Mouse (Mus musculus) MEL (cell line): Measurements from ENCODE around the gene Tdrd7.

ENCODE experiments used
- CHD1 ChIP-seq: IDR thresholded peaks from 2 replicates; pipeline ENCODE4 v1.6.1; 2012; ENCODE audit warnings: low read depth, mild to moderate bottlenecking, inconsistent platforms, low read length, improper control_type of control experiment
- CTCF ChIP-seq, 3 experiments: IDR thresholded peaks in 2 of 3; conservative IDR thresholded peaks in 1 of 3; 2 replicates each; pipeline ENCODE4 v1.5.1; 2011 to 2012; ENCODE audit warnings: low read length in 3 of 3, low read depth in 2 of 3, mild to moderate bottlenecking in 2 of 3, improper control_type of control experiment in 1 of 3, inconsistent platforms in 1 of 3, mixed read lengths in 1 of 3, moderate library complexity in 1 of 3; ENCODE audit not compliant: control insufficient read depth in 1 of 3, insufficient read depth in 1 of 3, poor library complexity in 1 of 3, severe bottlenecking in 1 of 3
- E2F4 ChIP-seq: IDR thresholded peaks from 2 replicates; pipeline ENCODE4 v1.6.1; 2011; ENCODE audit warnings: low read depth, low read length, improper control_type of control experiment, borderline replicate concordance
- ELF1 ChIP-seq: IDR thresholded peaks from 2 replicates; pipeline ENCODE4 v1.6.1; 2014; ENCODE audit warnings: low read depth, mild to moderate bottlenecking, inconsistent platforms, low read length, improper control_type of control experiment, moderate library complexity
- EP300 ChIP-seq, 2 experiments: IDR thresholded peaks; 2 replicates each; pipeline ENCODE4 v1.6.1; 2011; ENCODE audit warnings: improper control_type of control experiment in 2 of 2, low read length in 2 of 2, low read depth in 1 of 2, mild to moderate bottlenecking in 1 of 2
- GABPA ChIP-seq: IDR thresholded peaks from 2 replicates; pipeline ENCODE4 v1.6.1; 2012; ENCODE audit warnings: low read depth, mild to moderate bottlenecking, inconsistent platforms, low read length, improper control_type of control experiment, moderate library complexity
- MAX ChIP-seq: IDR thresholded peaks from 2 replicates; pipeline ENCODE4 v1.6.1; 2011; ENCODE audit warnings: low read length, improper control_type of control experiment
- MXI1 ChIP-seq: IDR thresholded peaks from 2 replicates; pipeline ENCODE4 v1.6.1; 2011; ENCODE audit warnings: mild to moderate bottlenecking, low read depth, low read length, improper control_type of control experiment
- POLR2A ChIP-seq, 2 experiments: IDR thresholded peaks; 2 replicates each; pipeline ENCODE4 v1.6.1; 2011 to 2012; ENCODE audit warnings: low read length in 2 of 2, mild to moderate bottlenecking in 2 of 2, control low read depth in 1 of 2, improper control_type of control experiment in 1 of 2, low read depth in 1 of 2, moderate library complexity in 1 of 2; ENCODE audit not compliant: control insufficient read depth in 1 of 2, insufficient read depth in 1 of 2, poor library complexity in 1 of 2
- POLR2AphosphoS5 ChIP-seq: IDR thresholded peaks from 2 replicates; pipeline ENCODE4 v1.6.1; 2012; ENCODE audit warnings: low read depth, borderline replicate concordance, mild to moderate bottlenecking, inconsistent platforms, low read length, moderate library complexity, mixed read lengths
- RAD21 ChIP-seq: IDR thresholded peaks from 2 replicates; pipeline ENCODE4 v1.6.1; 2011; ENCODE audit warnings: mild to moderate bottlenecking, low read depth, low read length, improper control_type of control experiment
- SMC3 ChIP-seq: IDR thresholded peaks from 2 replicates; pipeline ENCODE4 v1.6.1; 2011; ENCODE audit warnings: low read depth, low read length, improper control_type of control experiment
- TAL1 ChIP-seq: IDR thresholded peaks from 2 replicates; pipeline ENCODE4 v1.6.1; 2012; ENCODE audit warnings: mild to moderate bottlenecking, inconsistent platforms, low read length, moderate library complexity, mixed read lengths
- ZNF384 ChIP-seq: IDR thresholded peaks from 2 replicates; pipeline ENCODE4 v1.6.1; 2012; ENCODE audit warnings: low read depth, mild to moderate bottlenecking, inconsistent platforms, low read length, improper control_type of control experiment

- TF ChIP-seq GABPA (no peak), TAL1 (no peak), MXI1 (no peak), POLR2A (IDR thresholded peaks at IDR 0.05; ENCODE audit: control insufficient read depth in 1 of 2, insufficient read depth in 1 of 2, low read depth in 1 of 2, low read length in 2 of 2, poor library complexity in 1 of 2) (no peak), RAD21 (no peak), CTCF (IDR thresholded peaks at IDR 0.05 in 2 of 3, conservative IDR thresholded peaks at IDR 0.05 in 1 of 3; ENCODE audit: control insufficient read depth in 1 of 3, insufficient read depth in 1 of 3, low read depth in 2 of 3, low read length in 3 of 3, poor library complexity in 1 of 3, severe bottlenecking in 1 of 3) (no peak), EP300 (IDR thresholded peaks at IDR 0.05; ENCODE audit: low read depth in 1 of 2, low read length in 2 of 2) (no peak), ZNF384 (no peak), POLR2AphosphoS5 (no peak), E2F4 (no peak), ELF1 (no peak), SMC3 (no peak), CHD1 (no peak), MAX (no peak)
Observed at GRCm38 (mm10) chr4:45998536-45998935, 33.4 kb downstream of the Tdrd7 start.
